Mouse (Mus musculus) MEL (cell line): ENCODE measurements around the gene Rassf8. TPM values are rescaled to one million over a fixed set of nuclear protein-coding genes. Genes with fewer than 3 reads are reported as not detected.

Experiments used
- DNase-seq: peaks from one replicate; pipeline ENCODE4 v3.0.0; 2011; ENCODE audit warnings: low read depth, low spot score
- H3K27ac ChIP-seq: 2 replicates; pipeline ENCODE4 v1.5.1; 2012; ENCODE audit warnings: low read depth, mild to moderate bottlenecking, control low read depth, low read length, moderate library complexity; ENCODE audit not compliant: control insufficient read depth
- H3K27me3 ChIP-seq, 2 experiments: fragments of 150-350 bp in 1 of 2; sonication (generic) in 1 of 2; 2 replicates each; pipeline ENCODE4 v1.6.1; 2012; ENCODE audit warnings: low read length in 2 of 2, mild to moderate bottlenecking in 2 of 2, improper control_type of control experiment in 1 of 2, moderate library complexity in 1 of 2; ENCODE audit not compliant: insufficient read depth in 2 of 2, control insufficient read depth in 1 of 2
- H3K36me3 ChIP-seq, 2 experiments: 2 replicates each; pipeline ENCODE4 v1.6.1; 2012 to 2014; ENCODE audit warnings: low read length in 2 of 2, improper control_type of control experiment in 1 of 2, inconsistent platforms in 1 of 2, mild to moderate bottlenecking in 1 of 2; ENCODE audit not compliant: insufficient read depth in 2 of 2, control insufficient read depth in 1 of 2
- H3K4me1 ChIP-seq, 2 experiments: fragments of 150-350 bp in 1 of 2; sonication (generic) in 1 of 2; 2 replicates each; pipeline ENCODE4 v1.6.1; 2012; ENCODE audit warnings: low read length in 2 of 2, improper control_type of control experiment in 1 of 2, mild to moderate bottlenecking in 1 of 2; ENCODE audit not compliant: insufficient read depth in 2 of 2, control insufficient read depth in 1 of 2
- H3K4me3 ChIP-seq, 2 experiments: fragments of 150-350 bp in 1 of 2; sonication (generic) in 1 of 2; 2 replicates each; pipeline ENCODE4 v1.5.1; 2012; ENCODE audit warnings: low read depth in 2 of 2, low read length in 2 of 2, mild to moderate bottlenecking in 2 of 2, moderate library complexity in 2 of 2, control low read depth in 1 of 2, improper control_type of control experiment in 1 of 2; ENCODE audit not compliant: control insufficient read depth in 1 of 2, insufficient read depth in 1 of 2
- H3K79me2 ChIP-seq: 2 replicates; pipeline ENCODE4 v1.6.1; 2012; ENCODE audit warnings: mild to moderate bottlenecking, low read length, moderate library complexity; ENCODE audit not compliant: control insufficient read depth, poor library complexity, insufficient read depth
- H3K9ac ChIP-seq: 2 replicates; pipeline ENCODE4 v1.6.1; 2012; ENCODE audit warnings: low read depth, mild to moderate bottlenecking, control low read depth, low read length, moderate library complexity; ENCODE audit not compliant: control insufficient read depth, poor library complexity, severe bottlenecking
- H3K9me3 ChIP-seq: fragments of 150-350 bp; sonication (generic); replicated peaks from 2 replicates; pipeline ENCODE4 v1.6.1; 2012; ENCODE audit warnings: mild to moderate bottlenecking, low read length, improper control_type of control experiment, moderate library complexity; ENCODE audit not compliant: insufficient read depth
- CTCF ChIP-seq, 3 experiments: IDR thresholded peaks in 2 of 3; conservative IDR thresholded peaks in 1 of 3; 2 replicates each; pipeline ENCODE4 v1.5.1; 2011 to 2012; ENCODE audit warnings: low read length in 3 of 3, low read depth in 2 of 3, mild to moderate bottlenecking in 2 of 3, improper control_type of control experiment in 1 of 3, inconsistent platforms in 1 of 3, mixed read lengths in 1 of 3, moderate library complexity in 1 of 3; ENCODE audit not compliant: control insufficient read depth in 1 of 3, insufficient read depth in 1 of 3, poor library complexity in 1 of 3, severe bottlenecking in 1 of 3
- ELF1 ChIP-seq: IDR thresholded peaks from 2 replicates; pipeline ENCODE4 v1.6.1; 2014; ENCODE audit warnings: low read depth, mild to moderate bottlenecking, inconsistent platforms, low read length, improper control_type of control experiment, moderate library complexity
- EP300 ChIP-seq, 2 experiments: IDR thresholded peaks; 2 replicates each; pipeline ENCODE4 v1.6.1; 2011; ENCODE audit warnings: improper control_type of control experiment in 2 of 2, low read length in 2 of 2, low read depth in 1 of 2, mild to moderate bottlenecking in 1 of 2
- ETS1 ChIP-seq: IDR thresholded peaks from 2 replicates; pipeline ENCODE4 v1.6.1; 2012; ENCODE audit warnings: low read depth, mild to moderate bottlenecking, inconsistent platforms, low read length, improper control_type of control experiment, moderate library complexity
- GATA1 ChIP-seq: IDR thresholded peaks from 2 replicates; pipeline ENCODE4 v1.6.1; 2011; ENCODE audit warnings: low read depth, low read length, improper control_type of control experiment
- JUND ChIP-seq: IDR thresholded peaks from 2 replicates; pipeline ENCODE4 v1.6.1; 2011; ENCODE audit warnings: low read depth, mild to moderate bottlenecking, improper control_type of control experiment, low read length
- MAX ChIP-seq: IDR thresholded peaks from 2 replicates; pipeline ENCODE4 v1.6.1; 2011; ENCODE audit warnings: low read length, improper control_type of control experiment
- MAZ ChIP-seq: IDR thresholded peaks from 2 replicates; pipeline ENCODE4 v1.6.1; 2012; ENCODE audit warnings: low read depth, mild to moderate bottlenecking, inconsistent platforms, low read length, improper control_type of control experiment
- NRF1 ChIP-seq: IDR thresholded peaks from 2 replicates; pipeline ENCODE4 v1.6.1; 2014; ENCODE audit warnings: low read depth, mild to moderate bottlenecking, inconsistent platforms, low read length, improper control_type of control experiment, moderate library complexity; ENCODE audit not compliant: poor library complexity, insufficient read depth, severe bottlenecking
- POLR2A ChIP-seq, 2 experiments: IDR thresholded peaks; 2 replicates each; pipeline ENCODE4 v1.6.1; 2011 to 2012; ENCODE audit warnings: low read length in 2 of 2, mild to moderate bottlenecking in 2 of 2, control low read depth in 1 of 2, improper control_type of control experiment in 1 of 2, low read depth in 1 of 2, moderate library complexity in 1 of 2; ENCODE audit not compliant: control insufficient read depth in 1 of 2, insufficient read depth in 1 of 2, poor library complexity in 1 of 2
- RAD21 ChIP-seq: IDR thresholded peaks from 2 replicates; pipeline ENCODE4 v1.6.1; 2011; ENCODE audit warnings: mild to moderate bottlenecking, low read depth, low read length, improper control_type of control experiment
- UBTF ChIP-seq: IDR thresholded peaks from 2 replicates; pipeline ENCODE4 v1.6.1; 2012; ENCODE audit warnings: low read depth, mild to moderate bottlenecking, inconsistent platforms, low read length, improper control_type of control experiment, moderate library complexity, borderline replicate concordance; ENCODE audit not compliant: insufficient read depth
- USF2 ChIP-seq, 2 experiments: IDR thresholded peaks; 2 replicates each; pipeline ENCODE4 v1.6.1; 2011 to 2012; ENCODE audit warnings: improper control_type of control experiment in 2 of 2, low read length in 2 of 2, borderline replicate concordance in 1 of 2, inconsistent platforms in 1 of 2, low read depth in 1 of 2, mild to moderate bottlenecking in 1 of 2; ENCODE audit not compliant: insufficient read depth in 1 of 2
- ZKSCAN1 ChIP-seq: IDR thresholded peaks from 2 replicates; pipeline ENCODE4 v1.6.1; 2012; ENCODE audit warnings: low read depth, mild to moderate bottlenecking, inconsistent platforms, low read length, improper control_type of control experiment, moderate library complexity
- ZMIZ1 ChIP-seq: IDR thresholded peaks from 2 replicates; pipeline ENCODE4 v1.6.1; 2012; ENCODE audit warnings: low read depth, mild to moderate bottlenecking, inconsistent platforms, low read length, improper control_type of control experiment, moderate library complexity
- polyA plus RNA-seq, 2 experiments: library from polyadenylated mRNA; stranded (reverse) in 1 of 2; unstranded in 1 of 2; fragments of >175 nt in 1 of 2; fragments of >200 nt in 1 of 2; gene quantifications; 2 replicates each; pipeline versions ENCODE4 v1.2.1 to v1.2.4; 2012; ENCODE audit warnings: low replicate concordance in 2 of 2, low read depth in 1 of 2; ENCODE audit not compliant: insufficient read length in 2 of 2, insufficient read depth in 1 of 2, missing spikeins in 1 of 2
- total RNA-seq: library from RNA; depleted of rRNA; stranded (reverse); fragments of 300-350 nt; gene quantifications from 2 replicates; pipeline ENCODE4 v1.2.3, GENCODE M21; 2012

Rassf8 gene
- total and polyA plus RNA-seq, 3 experiments, result not detected

- Histone ChIP-seq H3K9me3 (no peaks in the 10 kb centered on the region), H3K27ac (no peak overlapping the region)
Observed at GRCm38 (mm10) chr6:145864171-145864570, 117.6 kb downstream of the Rassf8 start.

GRCm38 (mm10) chr6:145865289-145865885 is 118.8 kb downstream of the Rassf8 start, which contains the start of gene Bhlhe41:
Gene Bhlhe41 (minus strand): TSS chr6:145865558.
- no peak within 1 kb of the TSS for H3K4me3 ChIP-seq
- no peak within 1 kb of the TSS for H3K9ac ChIP-seq
- H3K79me2 ChIP-seq, result no peaks in the 10 kb centered on the region
- DNase-seq, result no peak
- H3K4me1 ChIP-seq, result no peaks in the 10 kb centered on the region
- TF ChIP-seq NRF1 (no peak), RAD21 (no peak), ETS1 (no peak), ELF1 (no peak), MAX (no peak), UBTF (no peak), JUND (no peak), POLR2A (IDR thresholded peaks at IDR 0.05; ENCODE audit: control insufficient read depth in 1 of 2, insufficient read depth in 1 of 2, low read depth in 1 of 2, low read length in 2 of 2, poor library complexity in 1 of 2) (no peak)
- H3K27ac ChIP-seq, result no peak within 1 kb of the TSS
- H3K27me3 ChIP-seq, result no peaks in the 10 kb centered on the region
- H3K9me3 ChIP-seq, result no peaks in the 10 kb centered on the region
- no peaks in the 10 kb centered on the region for H3K36me3 ChIP-seq

More at GRCm38 (mm10) chr6:145864171-145864570, 117.6 kb downstream of the Rassf8 start:
- Histone ChIP-seq H3K4me3 (no peak overlapping the region), H3K9ac (no peak overlapping the region), H3K27me3 (no peaks in the 10 kb centered on the region), H3K79me2 (no peaks in the 10 kb centered on the region), H3K36me3 (no peaks in the 10 kb centered on the region), H3K4me1 (no peaks in the 10 kb centered on the region)
- DNase-seq, result no peak
- TF ChIP-seq MAZ (no peak), ZMIZ1 (no peak), CTCF (IDR thresholded peaks at IDR 0.05 in 2 of 3, conservative IDR thresholded peaks at IDR 0.05 in 1 of 3; ENCODE audit: control insufficient read depth in 1 of 3, insufficient read depth in 1 of 3, low read depth in 2 of 3, low read length in 3 of 3, poor library complexity in 1 of 3, severe bottlenecking in 1 of 3) (no peak), GATA1 (no peak), USF2 (IDR thresholded peaks at IDR 0.05; ENCODE audit: borderline replicate concordance in 1 of 2, insufficient read depth in 1 of 2, low read depth in 1 of 2, low read length in 2 of 2) (no peak), EP300 (IDR thresholded peaks at IDR 0.05; ENCODE audit: low read depth in 1 of 2, low read length in 2 of 2) (no peak), ZKSCAN1 (no peak)
